Mouse (Mus musculus) MEL (cell line): Measurements from ENCODE around the gene Gm20388. TPM values are rescaled to one million over a fixed set of nuclear protein-coding genes. Genes with fewer than 3 reads are reported as not detected.

Experiments
- DNase-seq: peaks from one replicate; pipeline ENCODE4 v3.0.0; 2011; ENCODE audit warnings: low read depth, low spot score
- H3K27ac ChIP-seq: 2 replicates; pipeline ENCODE4 v1.5.1; 2012; ENCODE audit warnings: low read depth, mild to moderate bottlenecking, control low read depth, low read length, moderate library complexity; ENCODE audit not compliant: control insufficient read depth
- H3K27me3 ChIP-seq, 2 experiments: fragments of 150-350 bp in 1 of 2; sonication (generic) in 1 of 2; 2 replicates each; pipeline ENCODE4 v1.6.1; 2012; ENCODE audit warnings: low read length in 2 of 2, mild to moderate bottlenecking in 2 of 2, improper control_type of control experiment in 1 of 2, moderate library complexity in 1 of 2; ENCODE audit not compliant: insufficient read depth in 2 of 2, control insufficient read depth in 1 of 2
- H3K36me3 ChIP-seq, 2 experiments: 2 replicates each; pipeline ENCODE4 v1.6.1; 2012 to 2014; ENCODE audit warnings: low read length in 2 of 2, improper control_type of control experiment in 1 of 2, inconsistent platforms in 1 of 2, mild to moderate bottlenecking in 1 of 2; ENCODE audit not compliant: insufficient read depth in 2 of 2, control insufficient read depth in 1 of 2
- H3K4me1 ChIP-seq, 2 experiments: fragments of 150-350 bp in 1 of 2; sonication (generic) in 1 of 2; 2 replicates each; pipeline ENCODE4 v1.6.1; 2012; ENCODE audit warnings: low read length in 2 of 2, improper control_type of control experiment in 1 of 2, mild to moderate bottlenecking in 1 of 2; ENCODE audit not compliant: insufficient read depth in 2 of 2, control insufficient read depth in 1 of 2
- H3K4me3 ChIP-seq, 2 experiments: fragments of 150-350 bp in 1 of 2; sonication (generic) in 1 of 2; 2 replicates each; pipeline ENCODE4 v1.5.1; 2012; ENCODE audit warnings: low read depth in 2 of 2, low read length in 2 of 2, mild to moderate bottlenecking in 2 of 2, moderate library complexity in 2 of 2, control low read depth in 1 of 2, improper control_type of control experiment in 1 of 2; ENCODE audit not compliant: control insufficient read depth in 1 of 2, insufficient read depth in 1 of 2
- H3K79me2 ChIP-seq: 2 replicates; pipeline ENCODE4 v1.6.1; 2012; ENCODE audit warnings: mild to moderate bottlenecking, low read length, moderate library complexity; ENCODE audit not compliant: control insufficient read depth, poor library complexity, insufficient read depth
- H3K9ac ChIP-seq: 2 replicates; pipeline ENCODE4 v1.6.1; 2012; ENCODE audit warnings: low read depth, mild to moderate bottlenecking, control low read depth, low read length, moderate library complexity; ENCODE audit not compliant: control insufficient read depth, poor library complexity, severe bottlenecking
- H3K9me3 ChIP-seq: fragments of 150-350 bp; sonication (generic); replicated peaks from 2 replicates; pipeline ENCODE4 v1.6.1; 2012; ENCODE audit warnings: mild to moderate bottlenecking, low read length, improper control_type of control experiment, moderate library complexity; ENCODE audit not compliant: insufficient read depth
- CHD1 ChIP-seq: IDR thresholded peaks from 2 replicates; pipeline ENCODE4 v1.6.1; 2012; ENCODE audit warnings: low read depth, mild to moderate bottlenecking, inconsistent platforms, low read length, improper control_type of control experiment
- ETS1 ChIP-seq: IDR thresholded peaks from 2 replicates; pipeline ENCODE4 v1.6.1; 2012; ENCODE audit warnings: low read depth, mild to moderate bottlenecking, inconsistent platforms, low read length, improper control_type of control experiment, moderate library complexity
- HCFC1 ChIP-seq: IDR thresholded peaks from 2 replicates; pipeline ENCODE4 v1.6.1; 2012; ENCODE audit warnings: low read depth, mild to moderate bottlenecking, inconsistent platforms, low read length, improper control_type of control experiment, moderate library complexity
- JUND ChIP-seq: IDR thresholded peaks from 2 replicates; pipeline ENCODE4 v1.6.1; 2011; ENCODE audit warnings: low read depth, mild to moderate bottlenecking, improper control_type of control experiment, low read length
- MAX ChIP-seq: IDR thresholded peaks from 2 replicates; pipeline ENCODE4 v1.6.1; 2011; ENCODE audit warnings: low read length, improper control_type of control experiment
- MXI1 ChIP-seq: IDR thresholded peaks from 2 replicates; pipeline ENCODE4 v1.6.1; 2011; ENCODE audit warnings: mild to moderate bottlenecking, low read depth, low read length, improper control_type of control experiment
- POLR2AphosphoS5 ChIP-seq: IDR thresholded peaks from 2 replicates; pipeline ENCODE4 v1.6.1; 2012; ENCODE audit warnings: low read depth, borderline replicate concordance, mild to moderate bottlenecking, inconsistent platforms, low read length, moderate library complexity, mixed read lengths
- SMC3 ChIP-seq: IDR thresholded peaks from 2 replicates; pipeline ENCODE4 v1.6.1; 2011; ENCODE audit warnings: low read depth, low read length, improper control_type of control experiment
- TCF12 ChIP-seq: IDR thresholded peaks from 2 replicates; pipeline ENCODE4 v1.6.1; 2014; ENCODE audit warnings: low read depth, mild to moderate bottlenecking, inconsistent platforms, low read length, improper control_type of control experiment, moderate library complexity
- USF1 ChIP-seq: IDR thresholded peaks from 2 replicates; pipeline ENCODE4 v1.6.1; 2014; ENCODE audit warnings: low read depth, mild to moderate bottlenecking, inconsistent platforms, low read length, improper control_type of control experiment, moderate library complexity
- polyA plus RNA-seq, 2 experiments: library from polyadenylated mRNA; stranded (reverse) in 1 of 2; unstranded in 1 of 2; fragments of >175 nt in 1 of 2; fragments of >200 nt in 1 of 2; gene quantifications; 2 replicates each; pipeline versions ENCODE4 v1.2.1 to v1.2.4; 2012; ENCODE audit warnings: low replicate concordance in 2 of 2, low read depth in 1 of 2; ENCODE audit not compliant: insufficient read length in 2 of 2, insufficient read depth in 1 of 2, missing spikeins in 1 of 2
- total RNA-seq: library from RNA; depleted of rRNA; stranded (reverse); fragments of 300-350 nt; gene quantifications from 2 replicates; pipeline ENCODE4 v1.2.3, GENCODE M21; 2012

The Gm20388 gene
- total and polyA plus RNA-seq, 3 experiments = 11.1 to 17.8 TPM; not detected in 1

DNA sequence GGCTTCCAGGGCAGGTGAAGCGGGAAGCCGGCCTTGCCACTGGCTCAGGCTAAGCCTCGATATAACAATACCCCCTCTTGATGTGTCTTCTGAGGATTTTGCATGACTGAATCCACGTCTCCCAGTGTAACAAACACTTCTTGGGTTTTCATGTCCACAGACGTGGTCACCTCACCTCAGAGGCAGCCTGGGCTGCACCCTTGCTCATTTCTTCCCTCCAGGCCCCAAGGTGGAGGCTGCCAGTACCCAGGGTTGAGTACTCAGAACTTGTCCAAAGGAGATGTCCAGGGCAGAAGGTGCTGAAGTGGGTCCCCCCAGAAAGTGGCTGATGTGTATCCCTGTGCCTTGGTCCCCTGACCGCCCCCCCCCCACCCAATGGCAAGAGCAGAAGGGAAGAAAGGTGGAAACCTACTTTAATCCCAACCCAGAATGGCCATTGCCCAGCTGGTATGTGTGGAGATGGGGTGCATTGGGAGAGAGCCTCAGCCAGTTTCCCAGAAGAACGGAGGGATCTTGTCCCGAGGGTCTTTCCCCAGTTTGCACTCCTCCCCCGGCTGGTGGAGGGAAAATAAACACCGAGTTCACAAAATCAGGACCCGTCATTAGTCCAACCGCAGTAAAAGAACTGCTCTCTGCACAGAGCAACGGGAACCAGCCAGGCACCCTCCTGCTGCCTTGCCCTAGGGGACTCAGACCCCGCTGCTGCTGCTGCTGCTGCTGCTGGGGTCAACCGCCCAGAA, 1163.6 kb downstream of the Gm20388 start:
- no peaks in the 10 kb centered on the region for H3K27me3 ChIP-seq

DNA sequence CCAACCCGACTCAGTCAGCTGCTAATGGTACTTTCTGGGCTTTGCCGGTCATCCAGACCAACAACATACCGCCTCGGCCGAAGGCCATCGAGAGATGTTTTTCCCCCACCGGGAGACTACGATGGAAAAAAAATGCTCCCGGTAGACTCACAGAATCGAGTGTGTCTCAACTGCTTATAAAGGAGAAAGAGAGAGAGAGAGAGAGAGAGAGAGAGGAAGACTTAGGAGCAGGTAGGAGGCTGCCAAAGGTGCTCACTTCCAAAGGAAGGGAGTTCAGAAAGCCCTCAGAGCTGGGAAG, 1164.2 kb downstream of the Gm20388 start:
- no peak for DNase-seq
- TF ChIP-seq ETS1 (no peak), TCF12 (no peak), JUND (no peak), MAX (no peak), POLR2AphosphoS5 (no peak), SMC3 (no peak), MXI1 (no peak)
- Histone ChIP-seq H3K9ac (no peak overlapping the region), H3K4me3 (no peak overlapping the region), H3K27ac (no peak overlapping the region), H3K27me3 (no peaks in the 10 kb centered on the region), H3K79me2 (no peaks in the 10 kb centered on the region), H3K9me3 (no peaks in the 10 kb centered on the region), H3K4me1 (no peaks in the 10 kb centered on the region), H3K36me3 (no peaks in the 10 kb centered on the region)

More for the DNA sequence above, 1163.6 kb downstream of the Gm20388 start:
- no peaks in the 10 kb centered on the region for H3K36me3 ChIP-seq
- no peaks in the 10 kb centered on the region for H3K4me1 ChIP-seq
- no peak for DNase-seq
- H3K9me3 ChIP-seq = no peaks in the 10 kb centered on the region
- H3K9ac ChIP-seq = no peak overlapping the region
- H3K4me3 ChIP-seq = no peak overlapping the region
- H3K27ac ChIP-seq = no peak overlapping the region
- no peaks in the 10 kb centered on the region for H3K79me2 ChIP-seq
- TF ChIP-seq USF1 (no peak), HCFC1 (no peak)

DNA sequence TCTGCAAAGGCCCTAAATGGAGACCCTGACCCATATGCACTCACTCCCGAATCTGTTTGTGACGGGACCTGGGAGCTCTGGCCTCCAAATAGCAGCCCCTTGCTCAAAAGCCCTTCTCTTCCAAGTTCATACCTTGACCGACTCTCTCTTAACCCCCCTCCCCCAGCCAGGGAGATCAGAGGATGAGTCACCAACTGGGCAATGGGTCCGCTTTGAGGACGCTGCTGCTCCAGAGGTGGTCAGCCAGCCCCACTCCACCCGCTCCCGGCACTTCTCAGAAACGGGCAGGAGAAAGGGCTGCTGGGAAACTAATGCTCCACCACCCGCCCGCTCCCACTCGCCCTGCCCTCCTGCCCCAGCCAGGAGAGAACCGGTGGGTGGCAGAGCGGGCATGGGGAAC, 1165.3 kb downstream of the Gm20388 start:
- Histone ChIP-seq H3K4me1 (no peaks in the 10 kb centered on the region), H3K9me3 (no peaks in the 10 kb centered on the region), H3K36me3 (no peaks in the 10 kb centered on the region), H3K27ac (no peak overlapping the region), H3K27me3 (no peaks in the 10 kb centered on the region), H3K9ac (no peak overlapping the region), H3K4me3 (no peak overlapping the region), H3K79me2 (no peaks in the 10 kb centered on the region)
- no peak for DNase-seq
- no peak for TF ChIP-seq CHD1
